Mouse (Mus musculus): ENCODE measurements around the gene Efhc2. TPM values are rescaled to one million over a fixed set of nuclear protein-coding genes. Genes with fewer than 3 reads are reported as not detected.

The Efhc2 gene
- total RNA-seq (2021) = 1.2 TPM in 1 of 2 replicates, not detected in the other
- long read RNA-seq, partial matches to known transcripts = 0 of 1 reads
- long read RNA-seq, other reads (novel, unspliced or antisense) = 1 of 1 reads

DNA sequence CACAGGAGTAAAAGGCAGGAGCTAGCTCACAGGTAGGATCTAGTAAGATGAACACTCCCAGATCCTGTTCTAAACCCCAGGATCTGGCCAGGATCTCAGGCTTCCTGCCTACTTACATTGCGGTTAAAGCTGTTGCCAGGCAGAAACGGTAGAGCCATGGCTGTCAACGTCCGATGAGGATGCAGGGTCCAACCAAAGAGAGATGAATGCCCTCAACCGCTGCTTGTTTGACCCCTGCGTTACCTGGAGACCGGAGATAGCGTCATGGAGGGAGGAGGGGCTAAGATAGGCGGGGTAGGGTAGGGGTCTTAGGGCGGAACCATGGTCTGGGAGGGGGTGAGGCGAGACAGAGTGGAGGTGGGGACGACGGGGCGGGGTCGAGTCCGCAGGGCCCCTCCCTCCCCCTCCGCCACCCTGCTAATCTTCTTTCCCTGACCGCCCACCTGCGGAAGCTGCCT lies at the start of gene Efhc2:
Gene Efhc2, minus strand, starts transcription at position 243 of the 458 bp plus-strand sequence.
- peak; percentile 3 for DNase-seq

- no peak for DNase-seq
These were observed 45.9 kb upstream of the Efhc2 start for GRCm38 (mm10) chrX:17365114-17365513.

- no peak for DNase-seq
These were observed 18.8 kb downstream of the Efhc2 start for GRCm38 (mm10) chrX:17300349-17300880.

DNA sequence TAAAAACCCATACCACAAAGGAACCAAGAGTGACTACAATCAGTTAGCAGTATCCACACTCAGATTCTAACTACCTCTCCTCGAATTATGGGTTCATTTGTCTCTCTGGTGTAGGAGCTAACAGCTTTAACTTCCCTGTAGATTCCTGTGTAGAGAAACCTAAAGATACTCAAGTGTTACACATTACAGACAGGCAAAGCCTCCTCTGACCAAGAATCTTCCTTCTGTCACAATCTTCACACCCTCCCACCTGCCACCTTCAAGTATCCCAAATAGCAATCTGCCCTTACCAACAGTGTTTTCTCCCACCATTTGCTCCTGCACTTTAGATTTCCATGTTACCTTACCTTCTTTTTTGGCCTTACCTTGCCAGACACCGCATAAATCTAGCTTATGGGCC lies 35.3 kb downstream of the Efhc2 start:
- no peak for DNase-seq

DNA sequence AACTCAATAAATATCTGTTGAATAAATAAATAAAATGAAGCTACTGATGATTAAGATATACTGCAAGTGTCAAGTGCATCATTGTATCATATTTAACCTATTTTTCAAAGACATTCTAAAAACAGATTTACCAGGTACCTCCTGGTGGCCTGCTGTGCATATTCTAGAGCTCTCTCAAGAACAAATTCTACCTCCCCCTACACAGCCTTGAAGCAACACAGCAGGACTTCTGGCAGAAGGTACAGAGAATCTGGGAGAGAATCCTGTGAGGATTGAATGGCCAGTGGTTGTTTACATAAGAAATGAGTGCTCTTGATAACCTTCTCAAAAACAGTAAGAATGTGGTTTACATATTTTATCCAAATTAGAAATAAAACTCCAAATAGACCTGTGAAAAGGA lies 94.0 kb downstream of the Efhc2 start:
- no peak for DNase-seq

- DNase-seq = no peak
These were observed 101.7 kb downstream of the Efhc2 start for GRCm38 (mm10) chrX:17217451-17217850.

- no peak for DNase-seq
These were observed 105.7 kb downstream of the Efhc2 start for GRCm38 (mm10) chrX:17213515-17213914.

- no peak for DNase-seq
These were observed 143.4 kb downstream of the Efhc2 start for GRCm38 (mm10) chrX:17175748-17176147.

GRCm38 (mm10) chrX:17165638-17166037 lies 153.5 kb downstream of the Efhc2 start:
- DNase-seq = no peak

All from adrenal gland, postnatal 25 days (tissue).